Mouse (Mus musculus) CH12F3 (cell line): ENCODE data around the gene Gm10340.
"Not testable (repeated sequence)": the region's sequence is repeated elsewhere in the genome, so short reads cannot be mapped to it uniquely, and the experiment has no call there.

ENCODE experiments used
- in situ Hi-C: fragments of 300-500 bp; cut with MboI; formaldehyde crosslinking; loops from 2 replicates; pipeline ENCODE4 v1.14.3; 2020; ENCODE audit warnings: low sequenced_read_pairs

The Gm10340 gene

GRCm38 (mm10) chr14:3133697-3134096 is at the start of gene Gm10340:
Gm10340 (plus strand) TSS chr14:3133997.
- in situ Hi-C loops, result not testable (repeated sequence)

GRCm38 (mm10) chr14:3116051-3116450 is 17.7 kb upstream of the Gm10340 start:
- in situ Hi-C loops, result not testable (repeated sequence)

GRCm38 (mm10) chr14:3187955-3188354 is 54.2 kb downstream of the Gm10340 start, which contains the start of gene Gm5795:
Gm5795 (plus strand) TSS chr14:3188255.
- in situ Hi-C loops, result not testable (repeated sequence)
